Mouse (Mus musculus): ENCODE results near the gene Ppp5c.

GRCm38 (mm10) chr7:16959539-16960187 lies 68.1 kb downstream of the Ppp5c start, which contains the start of gene Pnmal1:
- TF ChIP-seq POLR2A (IDR thresholded peaks at IDR 0.05; ENCODE audit: low read depth, low read length) (no peak), CTCF (conservative IDR thresholded peaks at IDR 0.05; ENCODE audit: insufficient read depth, insufficient read length, low read depth, low read length) (no peak)
